Mouse (Mus musculus): ENCODE data around the gene Nin. TPM values are rescaled to one million over a fixed set of nuclear protein-coding genes. Genes with fewer than 3 reads are reported as not detected.

The Nin gene
- total RNA-seq, 2 experiments from 2014 or later: 16.6 to 19.7 TPM

GRCm38 (mm10) chr12:70036722-70037305, 76.7 kb downstream of the Nin start:
- intact Hi-C loops (cut with DNase I): no loop called here
- DNase-seq: no peak

- intact Hi-C loops (cut with DNase I): loop anchor here (5.0 kb wide), 1 partner anchor 39 kb away; the partner anchor contains the start of gene Sav1
- DNase-seq: no peak
Measured at GRCm38 (mm10) chr12:70026233-70026632, 87.3 kb downstream of the Nin start.

- intact Hi-C loops (cut with DNase I): loop anchor here (5.0 kb wide), 1 partner anchor 38 kb away; the partner anchor contains the start of gene Sav1
- DNase-seq: no peak
Measured at GRCm38 (mm10) chr12:70025431-70025830, 88.1 kb downstream of the Nin start.

- no peak for DNase-seq
- intact Hi-C loops (cut with DNase I): no loop called here
Measured at GRCm38 (mm10) chr12:70023580-70023979, 89.9 kb downstream of the Nin start.

- DNase-seq: no peak
- intact Hi-C loops (cut with DNase I): loop anchor here (1.0 kb wide), 1 partner anchor 22 kb away; no protein-coding TSS in a partner anchor
Measured at GRCm38 (mm10) chr12:70018153-70018552, 95.4 kb downstream of the Nin start.

GRCm38 (mm10) chr12:70015936-70016335, 97.6 kb downstream of the Nin start:
- intact Hi-C loops (cut with DNase I): no loop called here
- DNase-seq: no peak

GRCm38 (mm10) chr12:70011681-70012080, 101.8 kb downstream of the Nin start:
- intact Hi-C loops (cut with DNase I): no loop called here

GRCm38 (mm10) chr12:70010356-70010755, 103.2 kb downstream of the Nin start:
- no peak for DNase-seq
- intact Hi-C loops (cut with DNase I): no loop called here

More at GRCm38 (mm10) chr12:70011681-70012080, 101.8 kb downstream of the Nin start:
- no peak for DNase-seq

- intact Hi-C loops (cut with DNase I): no loop called here
- no peak for DNase-seq
Measured at GRCm38 (mm10) chr12:70005103-70005502, 108.4 kb downstream of the Nin start.

- intact Hi-C loops (cut with DNase I): no loop called here
- no peak for DNase-seq
Measured at GRCm38 (mm10) chr12:69998186-69998983, 115.1 kb downstream of the Nin start.

GRCm38 (mm10) chr12:69995382-69995781, 118.1 kb downstream of the Nin start:
- DNase-seq: no peak
- intact Hi-C loops (cut with DNase I): no loop called here

- intact Hi-C loops (cut with DNase I): loop anchor here (2.0 to 10.0 kb wide), 3 partner anchors 24 to 68 kb away; no protein-coding TSS in a partner anchor
- DNase-seq: peak; percentile 93 to 95
Measured at GRCm38 (mm10) chr12:69986786-69987497, 126.6 kb downstream of the Nin start, which contains the start of gene Sav1. Gene Sav1, minus strand, starts transcription at chr12:69987002.

GRCm38 (mm10) chr12:69986241-69986762, 127.2 kb downstream of the Nin start:
- no peak for DNase-seq
- intact Hi-C loops (cut with DNase I): loop anchor here (2.0 to 10.0 kb wide), 3 partner anchors 24 to 68 kb away; no protein-coding TSS in a partner anchor

GRCm38 (mm10) chr12:69985546-69985945, 128.0 kb downstream of the Nin start:
- intact Hi-C loops (cut with DNase I): loop anchor here (5.0 to 10.0 kb wide), 2 partner anchors 42 to 69 kb away; no protein-coding TSS in a partner anchor
- no peak for DNase-seq

- intact Hi-C loops (cut with DNase I): loop anchor here (10.0 kb wide), 1 partner anchor 72 kb away; no protein-coding TSS in a partner anchor
- DNase-seq: no peak
Measured at GRCm38 (mm10) chr12:69982874-69983273, 130.6 kb downstream of the Nin start.

- intact Hi-C loops (cut with DNase I): no loop called here
- DNase-seq: no peak
Measured at GRCm38 (mm10) chr12:69977376-69977998, 136.0 kb downstream of the Nin start.

GRCm38 (mm10) chr12:69976688-69977087, 136.8 kb downstream of the Nin start:
- DNase-seq: no peak
- intact Hi-C loops (cut with DNase I): no loop called here

- intact Hi-C loops (cut with DNase I): no loop called here
- no peak for DNase-seq
Measured at GRCm38 (mm10) chr12:69973666-69974065, 139.9 kb downstream of the Nin start.

- intact Hi-C loops (cut with DNase I): no loop called here
- DNase-seq: peak in 1 of 2 experiments; percentile 24
Measured at GRCm38 (mm10) chr12:69968154-69968553, 145.4 kb downstream of the Nin start.

- intact Hi-C loops (cut with DNase I): no loop called here
- no peak for DNase-seq
Measured at GRCm38 (mm10) chr12:69967112-69967511, 146.4 kb downstream of the Nin start.

All from heart, postnatal 36 days (tissue).